Mouse (Mus musculus) left cerebral cortex, postnatal 36 days (tissue): Measurements from ENCODE around the gene Hyal3. TPM values are rescaled to one million over a fixed set of nuclear protein-coding genes. Genes with fewer than 3 reads are reported as not detected.

ENCODE experiments used
- DNase-seq, 2 experiments: peaks; one replicate each; pipeline ENCODE4 v3.0.0; 2021 to 2022; ENCODE audit warnings: low spot score in 2 of 2, mixed read lengths in 1 of 2
- intact Hi-C: fragments of 180-260 bp; cut with DNase I; formaldehyde crosslinking; loops from one replicate; pipeline ENCODE4 v1.15.1; 2025
- total RNA-seq, 2 experiments: library from RNA; stranded (reverse); gene quantifications; 2 replicates each; pipeline ENCODE4 v1.2.3; 2021

Hyal3 gene
- total RNA-seq = 1 to 10 TPM in 1 of 2 experiments, under 1 TPM in 1; 0.79 to 1.9 TPM

DNA sequence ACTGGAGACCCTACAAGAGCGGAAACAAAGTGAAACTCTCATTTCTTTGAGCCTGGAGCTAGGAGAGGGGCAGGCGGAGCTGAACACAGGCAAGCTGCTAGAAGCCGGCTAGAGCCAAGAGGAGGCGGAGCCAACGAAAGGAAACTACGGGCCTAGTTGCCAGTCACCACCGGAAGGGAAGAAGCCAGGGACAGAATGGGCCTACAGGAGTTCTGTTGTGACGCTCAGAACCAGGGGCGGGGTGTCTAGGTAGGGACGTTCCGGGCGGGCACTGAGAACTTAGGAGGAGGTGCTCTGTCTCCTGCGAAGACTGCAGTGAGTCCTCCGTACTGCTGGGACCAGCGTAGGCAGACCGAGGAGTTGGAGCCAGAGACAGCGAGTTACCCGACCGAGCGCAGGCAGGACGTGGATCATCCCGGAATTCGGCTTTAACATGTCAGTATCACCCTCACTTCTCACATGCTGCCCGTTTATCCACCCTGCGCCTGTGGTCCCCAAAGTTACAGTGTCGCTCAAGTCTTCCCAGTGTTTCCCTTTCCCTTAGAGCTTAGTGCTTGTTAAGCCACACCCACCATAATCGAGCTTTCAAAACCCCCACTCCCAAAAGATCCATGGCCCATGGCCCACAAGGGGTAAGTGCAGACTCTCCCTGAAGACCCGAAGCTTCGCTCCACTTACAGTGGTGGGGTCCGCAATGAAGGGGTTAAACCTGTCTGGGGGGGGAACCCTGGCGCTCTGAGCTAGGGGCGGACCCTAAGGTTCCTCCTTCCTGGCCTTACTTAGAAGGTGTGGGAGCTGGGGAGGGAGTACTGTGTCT is at the start of gene Hyal3:
TSS of gene Hyal3 (plus strand) at position 318 of the 817 bp plus-strand sequence.
- peak; percentile 88 to 89 for DNase-seq
- intact Hi-C loops = no loop called here

DNA sequence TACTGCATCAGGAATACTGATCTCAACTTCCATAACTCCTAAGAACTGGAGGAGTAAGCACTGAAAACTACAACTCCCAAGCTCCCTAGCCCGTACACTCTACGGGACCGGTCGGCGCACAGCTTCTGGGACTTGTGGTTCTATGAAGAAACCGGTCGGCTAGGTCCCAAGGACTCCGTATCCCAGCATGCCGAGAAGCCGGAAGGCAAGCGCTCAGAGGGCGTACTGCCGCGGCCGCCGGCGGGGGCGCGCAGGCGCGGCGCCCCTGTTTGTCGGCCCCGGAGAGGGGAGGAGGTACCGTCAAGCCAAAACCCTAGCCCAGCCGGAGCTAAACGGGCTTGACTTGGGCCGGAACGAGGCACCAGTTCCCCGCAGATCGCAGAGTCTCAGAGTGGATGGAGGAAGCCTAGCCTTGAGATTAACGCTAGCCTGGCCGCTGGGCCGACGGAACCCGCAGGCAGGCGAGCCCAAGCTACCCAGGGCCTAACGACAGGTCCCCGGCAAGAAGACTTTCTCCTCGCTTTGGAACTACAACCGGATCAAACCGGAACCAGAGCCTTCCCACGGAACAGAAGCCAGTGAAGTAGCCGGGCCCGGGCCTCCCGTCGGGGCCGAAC is 46.7 kb upstream of the Hyal3 start, which contains the start of gene Tmem115:
TSS of gene Tmem115 (plus strand) at position 155 of the 617 bp plus-strand sequence.
- peak; percentile 93 to 94 for DNase-seq
- intact Hi-C loops = no loop called here

DNA sequence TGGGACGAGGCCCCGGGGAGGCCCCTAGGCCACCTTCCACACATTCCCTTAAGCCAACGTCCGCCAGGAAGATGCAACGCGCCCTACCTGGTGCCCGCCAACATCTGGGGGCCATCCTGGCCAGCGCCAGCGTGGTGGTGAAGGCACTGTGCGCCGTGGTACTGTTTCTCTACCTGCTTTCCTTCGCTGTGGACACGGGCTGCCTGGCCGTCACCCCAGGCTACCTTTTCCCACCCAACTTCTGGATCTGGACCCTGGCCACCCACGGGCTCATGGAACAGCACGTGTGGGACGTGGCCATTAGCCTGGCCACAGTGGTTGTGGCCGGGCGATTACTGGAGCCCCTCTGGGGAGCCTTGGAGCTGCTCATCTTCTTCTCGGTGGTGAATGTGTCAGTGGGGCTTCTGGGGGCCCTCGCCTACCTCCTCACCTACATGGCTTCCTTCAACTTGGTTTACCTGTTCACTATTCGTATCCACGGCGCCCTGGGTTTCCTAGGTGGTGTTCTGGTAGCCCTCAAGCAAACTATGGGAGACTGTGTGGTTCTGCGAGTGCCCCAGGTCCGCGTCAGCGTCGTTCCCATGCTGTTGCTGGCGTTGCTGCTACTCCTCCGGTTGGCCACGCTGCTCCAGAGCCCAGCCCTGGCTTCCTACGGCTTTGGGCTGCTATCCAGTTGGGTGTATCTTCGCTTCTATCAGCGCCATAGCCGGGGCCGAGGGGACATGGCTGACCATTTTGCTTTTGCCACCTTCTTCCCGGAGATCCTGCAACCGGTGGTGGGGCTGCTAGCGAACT is 46.0 kb upstream of the Hyal3 start:
- no peak for DNase-seq
- intact Hi-C loops = no loop called here

GRCm38 (mm10) chr9:107538231-107538630 is 42.4 kb upstream of the Hyal3 start:
- no peak for DNase-seq
- intact Hi-C loops = no loop called here

DNA sequence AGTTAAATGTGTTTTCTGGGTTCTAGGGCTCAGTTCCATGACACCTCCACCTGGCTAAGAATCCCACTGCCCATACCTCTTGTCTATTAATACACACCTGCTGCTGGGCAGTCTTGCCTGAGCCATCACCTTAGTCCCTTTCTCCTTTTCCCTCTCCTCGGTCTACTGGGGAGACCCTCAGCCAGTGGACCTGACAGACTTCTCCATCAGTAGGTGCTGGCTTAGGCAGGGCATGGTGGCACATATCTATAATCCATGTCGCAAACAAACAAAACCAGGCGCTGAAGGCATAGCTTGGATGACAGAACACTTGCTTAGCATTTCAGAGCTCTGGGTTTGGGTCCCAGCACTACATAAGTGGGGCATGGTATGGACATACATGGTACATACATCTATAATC is 41.9 kb upstream of the Hyal3 start:
- intact Hi-C loops = no loop called here

DNA sequence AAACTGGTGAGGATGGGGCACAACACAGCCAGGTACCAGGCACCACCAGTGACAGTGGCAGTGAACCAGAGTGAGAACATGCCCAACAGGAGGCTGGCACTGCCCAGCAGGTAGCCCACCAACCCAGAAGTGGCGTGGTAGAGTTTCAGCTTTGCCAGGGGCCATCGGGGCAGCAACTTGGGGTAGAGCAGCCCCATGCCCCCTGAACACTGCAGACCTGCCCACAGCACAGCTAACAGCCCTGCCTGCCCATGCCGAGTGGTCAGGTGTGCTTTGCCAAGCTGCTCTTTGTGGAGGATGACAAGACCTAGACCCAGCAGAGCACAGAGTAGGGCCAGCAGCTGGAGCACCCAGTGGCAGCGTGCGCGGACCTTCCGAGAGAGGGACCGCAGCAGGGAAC is 40.7 kb upstream of the Hyal3 start:
- intact Hi-C loops = no loop called here

More for the DNA sequence above, 41.9 kb upstream of the Hyal3 start:
- DNase-seq = no peak

GRCm38 (mm10) chr9:107540420-107540819 is 40.2 kb upstream of the Hyal3 start:
- intact Hi-C loops = no loop called here
- DNase-seq = no peak

More for the DNA sequence above, 40.7 kb upstream of the Hyal3 start:
- DNase-seq = no peak

DNA sequence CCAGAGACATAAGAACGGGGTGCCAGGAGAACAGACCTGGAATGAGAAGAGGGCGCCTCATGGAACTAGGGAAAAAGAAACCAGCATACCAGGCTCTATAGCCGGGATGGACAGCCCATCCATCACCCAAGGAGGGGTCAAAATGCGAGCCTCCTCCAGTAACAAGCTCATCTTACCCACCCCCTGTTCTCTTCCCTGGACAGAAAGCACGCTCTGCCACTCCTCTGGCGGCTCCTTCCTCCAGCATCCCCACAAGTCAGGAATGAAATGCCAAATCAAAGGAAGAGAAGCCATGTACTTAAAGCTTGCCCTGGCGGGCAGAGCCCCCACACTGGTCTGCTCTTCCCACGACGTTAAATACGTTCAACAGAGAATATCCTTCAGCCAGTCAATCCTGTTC is 39.6 kb upstream of the Hyal3 start:
- intact Hi-C loops = no loop called here

GRCm38 (mm10) chr9:107541474-107542351 is 38.9 kb upstream of the Hyal3 start, which contains the start of the genes Cyb561d2 and Nprl2:
Gene Cyb561d2, minus strand, starts transcription at chr9:107542193.
Gene Nprl2, plus strand, starts transcription at chr9:107542226.
- intact Hi-C loops = no loop called here
- peak; percentile 95 to 96 for DNase-seq

More for the DNA sequence above, 39.6 kb upstream of the Hyal3 start:
- DNase-seq = no peak

DNA sequence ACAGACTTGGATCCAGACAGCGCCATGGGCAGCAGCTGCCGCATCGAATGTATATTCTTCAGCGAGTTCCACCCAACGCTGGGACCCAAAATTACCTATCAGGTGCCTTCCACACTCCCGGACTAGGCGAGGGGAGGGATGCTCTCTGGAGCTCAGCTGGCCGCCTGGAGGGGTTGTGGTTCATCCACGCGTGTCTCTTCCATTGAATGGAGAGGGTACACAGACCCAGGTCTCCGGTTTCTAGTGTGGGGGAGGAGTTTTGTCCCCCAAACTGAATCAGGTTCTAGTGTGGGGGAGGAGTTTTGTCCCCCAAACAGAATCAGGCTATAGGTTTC is 38.3 kb upstream of the Hyal3 start:
- intact Hi-C loops = no loop called here

GRCm38 (mm10) chr9:107542721-107543120 is 37.9 kb upstream of the Hyal3 start:
- DNase-seq = no peak
- intact Hi-C loops = no loop called here

More for the DNA sequence above, 38.3 kb upstream of the Hyal3 start:
- no peak for DNase-seq

DNA sequence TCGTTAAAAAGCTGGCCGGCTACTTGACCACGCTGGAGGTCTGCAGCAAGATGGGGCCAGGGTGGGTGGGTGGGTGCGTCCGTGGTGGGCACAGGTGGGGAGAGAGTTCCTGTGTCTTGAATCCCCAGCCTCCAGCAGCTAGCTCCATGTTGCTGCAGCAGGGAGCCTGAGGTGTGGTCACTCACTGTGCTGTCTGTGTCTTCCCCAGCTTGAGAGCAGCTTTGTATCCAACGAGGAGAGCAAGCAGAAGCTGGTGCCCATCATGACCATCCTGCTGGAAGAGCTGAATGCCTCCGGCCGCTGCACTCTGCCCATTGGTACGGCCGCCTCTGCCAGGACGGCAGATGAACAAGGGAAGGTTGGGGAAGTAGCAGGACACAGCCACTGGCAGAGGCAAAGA is 37.3 kb upstream of the Hyal3 start:
- DNase-seq = no peak
- intact Hi-C loops = no loop called here

DNA sequence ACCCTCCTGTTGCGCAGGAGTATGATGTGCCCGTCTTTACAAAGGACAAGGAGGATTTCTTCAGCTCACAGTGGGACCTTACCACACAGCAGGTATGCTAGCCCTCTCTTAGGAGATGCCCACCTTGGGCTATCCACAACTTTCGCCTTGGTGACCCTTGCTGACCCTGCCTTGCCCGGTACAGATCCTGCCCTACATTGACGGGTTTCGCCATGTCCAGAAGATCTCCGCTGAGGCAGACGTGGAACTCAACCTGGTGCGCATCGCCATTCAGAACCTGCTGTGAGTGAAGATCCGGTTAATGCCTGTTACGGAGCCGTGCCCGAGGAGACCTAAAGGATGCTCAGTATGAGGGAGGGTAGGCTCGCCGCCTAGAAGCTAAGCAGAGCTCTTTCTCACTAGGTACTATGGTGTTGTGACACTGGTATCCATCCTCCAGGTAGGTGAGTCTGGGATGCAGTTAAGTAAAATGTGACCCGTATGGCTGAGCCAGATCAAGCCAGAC is 36.4 kb upstream of the Hyal3 start:
- DNase-seq = no peak
- intact Hi-C loops = no loop called here

DNA sequence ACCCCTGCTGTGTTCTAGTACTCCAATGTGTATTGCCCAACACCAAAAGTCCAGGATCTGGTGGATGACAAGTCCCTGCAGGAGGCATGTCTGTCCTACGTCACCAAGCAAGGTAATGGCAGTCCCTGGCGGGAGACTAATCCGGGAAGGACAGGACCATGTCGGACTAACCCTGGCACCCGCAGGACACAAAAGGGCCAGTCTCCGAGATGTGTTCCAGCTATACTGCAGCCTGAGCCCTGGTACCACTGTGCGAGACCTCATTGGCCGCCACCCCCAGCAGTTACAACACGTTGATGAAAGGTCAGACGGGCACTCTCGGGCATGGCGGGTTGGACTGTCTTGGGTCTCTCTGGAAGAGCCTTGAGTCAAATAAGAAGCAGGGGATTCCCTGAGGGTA is 35.9 kb upstream of the Hyal3 start:
- DNase-seq = no peak
- intact Hi-C loops = no loop called here

GRCm38 (mm10) chr9:107545199-107545598 is 35.4 kb upstream of the Hyal3 start:
- intact Hi-C loops = no loop called here
- no peak for DNase-seq

DNA sequence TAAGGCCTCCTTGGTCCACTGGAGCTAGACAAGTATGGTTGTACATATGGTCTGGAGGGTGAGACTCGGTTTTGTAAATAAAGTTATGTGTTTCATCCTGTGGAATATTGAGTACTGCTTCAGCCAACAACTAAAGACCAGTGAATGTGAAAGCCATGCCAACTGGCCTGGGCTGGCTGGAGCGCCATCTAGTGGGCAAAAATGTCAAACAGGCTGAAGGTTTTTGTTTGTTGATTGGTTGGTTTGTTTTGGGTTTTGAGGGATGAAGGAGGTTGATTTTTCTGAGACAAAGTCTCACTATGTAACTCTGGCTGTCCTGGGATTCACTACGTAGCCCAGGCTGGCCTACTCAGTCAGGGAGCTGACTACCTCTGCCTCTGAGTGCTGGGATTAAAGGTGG is 35.0 kb upstream of the Hyal3 start:
- DNase-seq = peak; percentile 55 to 67
- intact Hi-C loops = no loop called here

GRCm38 (mm10) chr9:107547026-107547425 is 33.6 kb upstream of the Hyal3 start, which contains the start of gene Zmynd10:
Gene Zmynd10, plus strand, starts transcription at chr9:107547298.
- peak; percentile 84 to 87 for DNase-seq
- intact Hi-C loops = no loop called here

GRCm38 (mm10) chr9:107547957-107548356 is 32.7 kb upstream of the Hyal3 start:
- intact Hi-C loops = no loop called here
- no peak for DNase-seq

DNA sequence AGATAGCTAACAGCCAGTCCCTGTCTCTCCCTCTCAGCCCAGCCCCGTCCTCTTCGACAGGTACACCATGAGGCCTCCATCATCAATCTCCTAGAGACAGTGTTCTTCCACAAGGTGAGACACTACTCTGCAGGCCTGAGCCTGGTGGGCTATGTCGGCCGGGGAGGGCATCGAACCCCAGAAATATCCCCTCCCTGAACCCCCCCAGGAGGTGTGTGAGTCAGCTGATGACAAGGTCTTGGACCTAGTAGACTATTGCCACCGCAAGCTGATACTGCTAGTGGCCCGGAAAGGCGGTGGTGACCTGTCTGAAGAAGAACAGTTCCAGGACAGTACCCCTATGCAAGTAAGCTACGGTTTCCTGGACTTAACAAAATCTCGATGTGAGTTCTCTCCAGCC is 31.8 kb upstream of the Hyal3 start:
- no peak for DNase-seq
- intact Hi-C loops = no loop called here
